Mouse (Mus musculus): ENCODE measurements around the gene Polr2l. TPM values are rescaled to one million over a fixed set of nuclear protein-coding genes. Genes with fewer than 3 reads are reported as not detected.

Gene Polr2l
- polyA plus RNA-seq, 1 experiment from 2014 or later: 76.1 TPM

- H3K27ac ChIP-seq: no peak overlapping the region
- peak overlapping the region; percentile 29 for H3K9ac ChIP-seq
- H3K4me1 ChIP-seq: peaks cover 71% of the 10 kb centered on the region
- peak overlapping the region; percentile 56 for H3K4me3 ChIP-seq
- no peaks in the 10 kb centered on the region for H3K9me3 ChIP-seq (replicated peaks)
- peak overlapping the region; percentile 96 for H3K4me2 ChIP-seq
- H3K27me3 ChIP-seq (replicated peaks): no peaks in the 10 kb centered on the region
- WGBS (ENCODE audit: insufficient replicate concordance): 74% methylated on average over 15 of the region's 15 CpGs
- peaks cover 51% of the 10 kb centered on the region for H3K36me3 ChIP-seq
- no peak for ATAC-seq
Observed at GRCm38 (mm10) chr7:141433517-141434400, 41.2 kb downstream of the Polr2l start.

GRCm38 (mm10) chr7:141432741-141433516, 42.0 kb downstream of the Polr2l start:
- peaks cover 43% of the 10 kb centered on the region for H3K36me3 ChIP-seq
- H3K9ac ChIP-seq: no peak overlapping the region
- no peak overlapping the region for H3K27ac ChIP-seq
- H3K4me3 ChIP-seq: no peak overlapping the region
- H3K27me3 ChIP-seq (replicated peaks): 0 out of 2 replicates have a peak, but pooled peaks cover 5% of the 10 kb centered on the region
- H3K4me2 ChIP-seq: no peak overlapping the region
- ATAC-seq: no peak
- H3K4me1 ChIP-seq: peaks cover 68% of the 10 kb centered on the region
- WGBS (ENCODE audit: insufficient replicate concordance): 83% methylated on average over 6 of the region's 6 CpGs
- H3K9me3 ChIP-seq (replicated peaks): no peaks in the 10 kb centered on the region

GRCm38 (mm10) chr7:141432186-141432611, 42.7 kb downstream of the Polr2l start:
- peaks cover 63% of the 10 kb centered on the region for H3K4me1 ChIP-seq
- 81% methylated on average over 8 of the region's 8 CpGs for WGBS (ENCODE audit: insufficient replicate concordance)
- no peak overlapping the region for H3K4me3 ChIP-seq
- peaks cover 41% of the 10 kb centered on the region for H3K36me3 ChIP-seq
- peaks cover 12% of the 10 kb centered on the region; the same call in 1 of the 2 replicates for H3K27me3 ChIP-seq (replicated peaks)
- H3K9ac ChIP-seq: no peak overlapping the region
- H3K27ac ChIP-seq: no peak overlapping the region
- no peak overlapping the region for H3K4me2 ChIP-seq
- H3K9me3 ChIP-seq (replicated peaks): no peaks in the 10 kb centered on the region
- ATAC-seq: no peak

- H3K27ac ChIP-seq: no peak overlapping the region
- 89% methylated on average over 19 of the region's 19 CpGs for WGBS (ENCODE audit: insufficient replicate concordance)
- peaks cover 17% of the 10 kb centered on the region; the same call in 1 of the 2 replicates for H3K27me3 ChIP-seq (replicated peaks)
- ATAC-seq: no peak
- H3K36me3 ChIP-seq: peaks cover 41% of the 10 kb centered on the region
- no peak overlapping the region for H3K4me3 ChIP-seq
- H3K4me1 ChIP-seq: peaks cover 63% of the 10 kb centered on the region
- H3K9ac ChIP-seq: no peak overlapping the region
- H3K9me3 ChIP-seq (replicated peaks): no peaks in the 10 kb centered on the region
- no peak overlapping the region for H3K4me2 ChIP-seq
Observed at GRCm38 (mm10) chr7:141431434-141432185, 43.3 kb downstream of the Polr2l start.

GRCm38 (mm10) chr7:141430585-141431240, 44.2 kb downstream of the Polr2l start:
- Histone ChIP-seq H3K27ac (no peak overlapping the region), H3K36me3 (peaks cover 41% of the 10 kb centered on the region), H3K9me3 (replicated peaks) (no peaks in the 10 kb centered on the region), H3K4me3 (no peak overlapping the region), H3K27me3 (replicated peaks) (peaks cover 25% of the 10 kb centered on the region), H3K4me1 (peaks cover 57% of the 10 kb centered on the region), H3K9ac (no peak overlapping the region), H3K4me2 (no peak overlapping the region)
- 83% methylated on average over 9 of the region's 9 CpGs for WGBS (ENCODE audit: insufficient replicate concordance)
- no peak for ATAC-seq

GRCm38 (mm10) chr7:141429840-141430584, 44.9 kb downstream of the Polr2l start:
- H3K36me3 ChIP-seq: peaks cover 41% of the 10 kb centered on the region
- no peak overlapping the region for H3K4me3 ChIP-seq
- H3K9ac ChIP-seq: no peak overlapping the region
- H3K9me3 ChIP-seq (replicated peaks): no peaks in the 10 kb centered on the region
- no peak overlapping the region for H3K27ac ChIP-seq
- no peak overlapping the region for H3K4me2 ChIP-seq
- peaks cover 29% of the 10 kb centered on the region for H3K27me3 ChIP-seq (replicated peaks)
- WGBS (ENCODE audit: insufficient replicate concordance): 66% methylated on average over 9 of the region's 9 CpGs
- ATAC-seq: no peak
- peaks cover 51% of the 10 kb centered on the region for H3K4me1 ChIP-seq

- Histone ChIP-seq H3K36me3 (peaks cover 41% of the 10 kb centered on the region), H3K4me3 (no peak within 1 kb of the TSS), H3K9ac (no peak within 1 kb of the TSS), H3K9me3 (replicated peaks) (no peaks in the 10 kb centered on the region), H3K4me2 (no peak within 1 kb of the TSS; the same call in 1 of the 2 replicates), H3K4me1 (peaks cover 44% of the 10 kb centered on the region), H3K27me3 (replicated peaks) (peaks cover 29% of the 10 kb centered on the region), H3K27ac (no peak within 1 kb of the TSS)
- 10% methylated on average over 19 of the region's 19 CpGs for WGBS (ENCODE audit: insufficient replicate concordance)
- ATAC-seq: peak; percentile 53
Observed at GRCm38 (mm10) chr7:141429310-141429709, 45.6 kb downstream of the Polr2l start, which contains the start of gene Cend1. Gene Cend1 (minus strand): TSS chr7:141429491.

- H3K4me2 ChIP-seq: no peak overlapping the region
- no peak overlapping the region for H3K27ac ChIP-seq
- H3K4me3 ChIP-seq: no peak overlapping the region
- H3K27me3 ChIP-seq (replicated peaks): peaks cover 31% of the 10 kb centered on the region
- ATAC-seq: no peak
- H3K36me3 ChIP-seq: peaks cover 36% of the 10 kb centered on the region
- no peak overlapping the region for H3K9ac ChIP-seq
- H3K9me3 ChIP-seq (replicated peaks): no peaks in the 10 kb centered on the region
- H3K4me1 ChIP-seq: peaks cover 38% of the 10 kb centered on the region
- WGBS (ENCODE audit: insufficient replicate concordance): 52% methylated on average over 5 of the region's 5 CpGs
Observed at GRCm38 (mm10) chr7:141428701-141429100, 46.2 kb downstream of the Polr2l start.

- Histone ChIP-seq H3K4me1 (peaks cover 27% of the 10 kb centered on the region), H3K27me3 (replicated peaks) (peaks cover 40% of the 10 kb centered on the region), H3K4me2 (no peak overlapping the region), H3K4me3 (no peak overlapping the region), H3K9ac (no peak overlapping the region), H3K27ac (no peak overlapping the region), H3K36me3 (peaks cover 21% of the 10 kb centered on the region), H3K9me3 (replicated peaks) (no peaks in the 10 kb centered on the region)
- WGBS (ENCODE audit: insufficient replicate concordance): 58% methylated on average over 12 of the region's 12 CpGs
- ATAC-seq: no peak
Observed at GRCm38 (mm10) chr7:141426948-141427730, 47.8 kb downstream of the Polr2l start.

GRCm38 (mm10) chr7:141423811-141424210, 51.1 kb downstream of the Polr2l start:
- no peaks in the 10 kb centered on the region for H3K36me3 ChIP-seq
- no peaks in the 10 kb centered on the region for H3K9me3 ChIP-seq (replicated peaks)
- peaks cover 40% of the 10 kb centered on the region for H3K27me3 ChIP-seq (replicated peaks)
- WGBS (ENCODE audit: insufficient replicate concordance): 63% methylated on average over 4 of the region's 4 CpGs
- H3K4me2 ChIP-seq: no peak overlapping the region
- no peak for ATAC-seq
- H3K4me3 ChIP-seq: no peak overlapping the region
- H3K4me1 ChIP-seq: peaks cover 17% of the 10 kb centered on the region
- no peak overlapping the region for H3K27ac ChIP-seq
- no peak overlapping the region for H3K9ac ChIP-seq

Data from liver, embryonic 12.5 days (tissue).